Mouse (Mus musculus) liver, postnatal 0 days (tissue): ENCODE measurements around the gene Zfp553.

Experiments
- CTCF ChIP-seq: sonication (generic); IDR thresholded peaks from 2 replicates; pipeline ENCODE4 v1.5.1; 2016; ENCODE audit warnings: antibody characterized with exemption, low read depth
- EP300 ChIP-seq: IDR thresholded peaks from 2 replicates; pipeline ENCODE4 v1.6.1; 2016; ENCODE audit warnings: antibody characterized with exemption, low read depth, mild to moderate bottlenecking

GRCm38 (mm10) chr7:127272566-127272965, 39.7 kb downstream of the Zfp553 start:
- TF ChIP-seq CTCF (no peak), EP300 (no peak)
